Mouse (Mus musculus): ENCODE data around the gene Ebf3. TPM values are rescaled to one million over a fixed set of nuclear protein-coding genes. Genes with fewer than 3 reads are reported as not detected.

The Ebf3 gene
- polyA plus RNA-seq, 1 experiment from 2014 or later = 11.2 TPM

GRCm38 (mm10) chr7:137300169-137300568 lies 14.1 kb downstream of the Ebf3 start:
- Histone ChIP-seq H3K27ac (ENCODE audit: low read depth, low read length) (no peak overlapping the region), H3K9ac (ENCODE audit: low read length) (no peak overlapping the region), H3K36me3 (ENCODE audit: control insufficient read depth, insufficient read depth, low read length) (no peaks in the 10 kb centered on the region), H3K4me1 (ENCODE audit: control insufficient read depth, insufficient read depth, low read length) (peaks cover 35% of the 10 kb centered on the region), H3K4me3 (ENCODE audit: low read depth, low read length) (no peak overlapping the region), H3K4me2 (no peak overlapping the region), H3K9me3 (ENCODE audit: control insufficient read depth, low read length) (no peaks in the 10 kb centered on the region), H3K27me3 (ENCODE audit: control insufficient read depth, insufficient read depth, low read length) (peaks cover 27% of the 10 kb centered on the region)
- ATAC-seq (ENCODE audit: low FRiP score) = no peak
- DNase-seq (ENCODE audit: low spot score, missing footprints) = peak; percentile 82
- WGBS = 52% methylated on average over 11 of the region's 11 CpGs

- no peak overlapping the region for H3K9ac ChIP-seq (ENCODE audit: low read length)
- ATAC-seq (ENCODE audit: low FRiP score) (no peak), DNase-seq (ENCODE audit: low spot score, missing footprints) (no peak)
- H3K4me3 ChIP-seq (ENCODE audit: low read depth, low read length) = no peak overlapping the region
- H3K4me1 ChIP-seq (ENCODE audit: control insufficient read depth, insufficient read depth, low read length) = peaks cover 21% of the 10 kb centered on the region
- H3K36me3 ChIP-seq (ENCODE audit: control insufficient read depth, insufficient read depth, low read length) = no peaks in the 10 kb centered on the region
- H3K9me3 ChIP-seq (ENCODE audit: control insufficient read depth, low read length) = no peaks in the 10 kb centered on the region
- peaks cover 17% of the 10 kb centered on the region for H3K27me3 ChIP-seq (ENCODE audit: control insufficient read depth, insufficient read depth, low read length)
- H3K27ac ChIP-seq (ENCODE audit: low read depth, low read length) = no peak overlapping the region
- no peak overlapping the region for H3K4me2 ChIP-seq
- 81% methylated on average over 24 of the region's 24 CpGs for whole genome bisulfite sequencing
These were observed 16.5 kb downstream of the Ebf3 start for GRCm38 (mm10) chr7:137297594-137298381.

GRCm38 (mm10) chr7:137297131-137297530 lies 17.1 kb downstream of the Ebf3 start:
- Histone ChIP-seq H3K27me3 (ENCODE audit: control insufficient read depth, insufficient read depth, low read length) (peaks cover 17% of the 10 kb centered on the region), H3K4me3 (ENCODE audit: low read depth, low read length) (no peak overlapping the region), H3K9me3 (ENCODE audit: control insufficient read depth, low read length) (no peaks in the 10 kb centered on the region), H3K9ac (ENCODE audit: low read length) (no peak overlapping the region), H3K4me1 (ENCODE audit: control insufficient read depth, insufficient read depth, low read length) (peaks cover 16% of the 10 kb centered on the region), H3K36me3 (ENCODE audit: control insufficient read depth, insufficient read depth, low read length) (no peaks in the 10 kb centered on the region), H3K4me2 (no peak overlapping the region), H3K27ac (ENCODE audit: low read depth, low read length) (no peak overlapping the region)
- WGBS = 68% methylated on average over 7 of the region's 7 CpGs
- ATAC-seq (ENCODE audit: low FRiP score) (no peak), DNase-seq (ENCODE audit: low spot score, missing footprints) (no peak)

GRCm38 (mm10) chr7:137295612-137296011 lies 18.6 kb downstream of the Ebf3 start:
- Histone ChIP-seq H3K9me3 (ENCODE audit: control insufficient read depth, low read length) (no peaks in the 10 kb centered on the region), H3K27ac (ENCODE audit: low read depth, low read length) (no peak overlapping the region), H3K9ac (ENCODE audit: low read length) (no peak overlapping the region), H3K4me3 (ENCODE audit: low read depth, low read length) (no peak overlapping the region), H3K36me3 (ENCODE audit: control insufficient read depth, insufficient read depth, low read length) (no peaks in the 10 kb centered on the region), H3K4me1 (ENCODE audit: control insufficient read depth, insufficient read depth, low read length) (peaks cover 4% of the 10 kb centered on the region; the same call in 1 of the 2 replicates), H3K4me2 (no peak overlapping the region), H3K27me3 (ENCODE audit: control insufficient read depth, insufficient read depth, low read length) (peaks cover 11% of the 10 kb centered on the region)
- WGBS = 79% methylated on average over 7 of the region's 7 CpGs
- ATAC-seq (ENCODE audit: low FRiP score) = no peak
- DNase-seq (ENCODE audit: low spot score, missing footprints) = no peak

- no peak for ATAC-seq (ENCODE audit: low FRiP score)
- no peak for DNase-seq (ENCODE audit: low spot score, missing footprints)
- WGBS = 67% methylated on average over 7 of the region's 7 CpGs
- H3K27ac ChIP-seq (ENCODE audit: low read depth, low read length) = no peak overlapping the region
- peaks cover 9% of the 10 kb centered on the region for H3K4me1 ChIP-seq (ENCODE audit: control insufficient read depth, insufficient read depth, low read length)
- no peak overlapping the region for H3K9ac ChIP-seq (ENCODE audit: low read length)
- no peak overlapping the region for H3K4me3 ChIP-seq (ENCODE audit: low read depth, low read length)
- no peaks in the 10 kb centered on the region for H3K36me3 ChIP-seq (ENCODE audit: control insufficient read depth, insufficient read depth, low read length)
- no peak overlapping the region for H3K4me2 ChIP-seq
- H3K27me3 ChIP-seq (ENCODE audit: control insufficient read depth, insufficient read depth, low read length) = peaks cover 3% of the 10 kb centered on the region; the same call in 1 of the 2 replicates
- H3K9me3 ChIP-seq (ENCODE audit: control insufficient read depth, low read length) = no peaks in the 10 kb centered on the region
These were observed 19.8 kb downstream of the Ebf3 start for GRCm38 (mm10) chr7:137294446-137294845.

- Histone ChIP-seq H3K4me1 (ENCODE audit: control insufficient read depth, insufficient read depth, low read length) (peaks cover 14% of the 10 kb centered on the region), H3K9ac (ENCODE audit: low read length) (no peak overlapping the region), H3K36me3 (ENCODE audit: control insufficient read depth, insufficient read depth, low read length) (no peaks in the 10 kb centered on the region), H3K4me3 (ENCODE audit: low read depth, low read length) (no peak overlapping the region), H3K27ac (ENCODE audit: low read depth, low read length) (0 out of 2 replicates have a peak overlapping the region, but pooled peaks have one; percentile 4), H3K9me3 (ENCODE audit: control insufficient read depth, low read length) (no peaks in the 10 kb centered on the region), H3K4me2 (no peak overlapping the region), H3K27me3 (ENCODE audit: control insufficient read depth, insufficient read depth, low read length) (no peaks in the 10 kb centered on the region)
- 67% methylated on average over 3 of the region's 3 CpGs for WGBS
- peak; percentile 72 for ATAC-seq (ENCODE audit: low FRiP score)
- DNase-seq (ENCODE audit: low spot score, missing footprints) = no peak
These were observed 24.8 kb downstream of the Ebf3 start for GRCm38 (mm10) chr7:137289290-137289957.

GRCm38 (mm10) chr7:137278171-137278570 lies 36.1 kb downstream of the Ebf3 start:
- Histone ChIP-seq H3K4me3 (ENCODE audit: low read depth, low read length) (no peak overlapping the region), H3K4me2 (no peak overlapping the region), H3K9ac (ENCODE audit: low read length) (no peak overlapping the region), H3K9me3 (ENCODE audit: control insufficient read depth, low read length) (no peaks in the 10 kb centered on the region), H3K27me3 (ENCODE audit: control insufficient read depth, insufficient read depth, low read length) (no peaks in the 10 kb centered on the region), H3K27ac (ENCODE audit: low read depth, low read length) (no peak overlapping the region), H3K4me1 (ENCODE audit: control insufficient read depth, insufficient read depth, low read length) (no peaks in the 10 kb centered on the region), H3K36me3 (ENCODE audit: control insufficient read depth, insufficient read depth, low read length) (no peaks in the 10 kb centered on the region)
- 87% methylated on average over 7 of the region's 7 CpGs for WGBS
- DNase-seq (ENCODE audit: low spot score, missing footprints) (no peak), ATAC-seq (ENCODE audit: low FRiP score) (no peak)

GRCm38 (mm10) chr7:137277713-137278112 lies 36.5 kb downstream of the Ebf3 start:
- DNase-seq (ENCODE audit: low spot score, missing footprints) (no peak), ATAC-seq (ENCODE audit: low FRiP score) (no peak)
- Histone ChIP-seq H3K27me3 (ENCODE audit: control insufficient read depth, insufficient read depth, low read length) (no peaks in the 10 kb centered on the region), H3K4me2 (no peak overlapping the region), H3K4me3 (ENCODE audit: low read depth, low read length) (no peak overlapping the region), H3K36me3 (ENCODE audit: control insufficient read depth, insufficient read depth, low read length) (no peaks in the 10 kb centered on the region), H3K9me3 (ENCODE audit: control insufficient read depth, low read length) (no peaks in the 10 kb centered on the region), H3K9ac (ENCODE audit: low read length) (no peak overlapping the region), H3K4me1 (ENCODE audit: control insufficient read depth, insufficient read depth, low read length) (no peaks in the 10 kb centered on the region), H3K27ac (ENCODE audit: low read depth, low read length) (no peak overlapping the region)
- WGBS = 89% methylated on average over 5 of the region's 5 CpGs

GRCm38 (mm10) chr7:137272252-137272651 lies 42.0 kb downstream of the Ebf3 start:
- Histone ChIP-seq H3K9me3 (ENCODE audit: control insufficient read depth, low read length) (no peaks in the 10 kb centered on the region), H3K9ac (ENCODE audit: low read length) (no peak overlapping the region), H3K4me3 (ENCODE audit: low read depth, low read length) (no peak overlapping the region), H3K4me1 (ENCODE audit: control insufficient read depth, insufficient read depth, low read length) (peaks cover 21% of the 10 kb centered on the region), H3K4me2 (no peak overlapping the region), H3K36me3 (ENCODE audit: control insufficient read depth, insufficient read depth, low read length) (no peaks in the 10 kb centered on the region), H3K27me3 (ENCODE audit: control insufficient read depth, insufficient read depth, low read length) (no peaks in the 10 kb centered on the region), H3K27ac (ENCODE audit: low read depth, low read length) (no peak overlapping the region)
- 87% methylated on average over 10 of the region's 10 CpGs for WGBS
- DNase-seq (ENCODE audit: low spot score, missing footprints) (no peak), ATAC-seq (ENCODE audit: low FRiP score) (no peak)

Data from midbrain, embryonic 11.5 days (tissue).